Mouse (Mus musculus): ENCODE measurements around the gene Pola1.

GRCm38 (mm10) chrX:93279940-93280339 is 352.0 kb downstream of the Pola1 start:
- no peak for TF ChIP-seq CHD1 (IDR thresholded peaks at IDR 0.05; ENCODE audit: low read depth, low read length)
- TF ChIP-seq EP300 (IDR thresholded peaks at IDR 0.05; ENCODE audit: low read length): no peak
- TF ChIP-seq USF1 (IDR thresholded peaks at IDR 0.05; ENCODE audit: low read depth, low read length): no peak
- no peak for TF ChIP-seq CTCF (conservative IDR thresholded peaks at IDR 0.05 in 1 of 2, IDR thresholded peaks at IDR 0.05 in 1 of 2; ENCODE audit: low read depth in 2 of 2, low read length in 2 of 2)
- TF ChIP-seq POLR2A (IDR thresholded peaks at IDR 0.05; ENCODE audit: low read depth, low read length): no peak
- no peak for TF ChIP-seq MEF2A (IDR thresholded peaks at IDR 0.05; ENCODE audit: borderline replicate concordance, low read depth, low read length)
- TF ChIP-seq E2F4 (IDR thresholded peaks at IDR 0.05; ENCODE audit: insufficient replicate concordance, low read depth, low read length): no peak
- no peak for TF ChIP-seq POLR2AphosphoS2 (IDR thresholded peaks at IDR 0.05; ENCODE audit: low read depth, low read length)
- no peak for TF ChIP-seq ZNF384 (IDR thresholded peaks at IDR 0.05; ENCODE audit: low read depth, low read length)
- TF ChIP-seq RAD21 (IDR thresholded peaks at IDR 0.05; ENCODE audit: low read depth, low read length): no peak
- no peak for TF ChIP-seq IRF4 (IDR thresholded peaks at IDR 0.05; ENCODE audit: low read depth, low read length)
- TF ChIP-seq HCFC1 (IDR thresholded peaks at IDR 0.05; ENCODE audit: low read depth, low read length): no peak
